Mouse (Mus musculus): ENCODE measurements around the gene Myo18b. TPM values are rescaled to one million over a fixed set of nuclear protein-coding genes. Genes with fewer than 3 reads are reported as not detected.

The Myo18b gene
- polyA plus RNA-seq, 1 experiment from 2014 or later = 1.9 TPM

- Histone ChIP-seq H3K9ac (no peak overlapping the region), H3K27ac (no peak overlapping the region), H3K27me3 (no peaks in the 10 kb centered on the region), H3K4me3 (no peak overlapping the region), H3K4me1 (no peaks in the 10 kb centered on the region), H3K9me3 (no peaks in the 10 kb centered on the region), H3K4me2 (replicated peaks) (no peak overlapping the region), H3K36me3 (no peaks in the 10 kb centered on the region)
- WGBS = 47% methylated on average over 4 of the region's 4 CpGs
- no peak for ATAC-seq (ENCODE audit: low FRiP score, low read depth)
Observed at GRCm38 (mm10) chr5:112678153-112678552, 218.0 kb downstream of the Myo18b start.

- ATAC-seq (ENCODE audit: low FRiP score, low read depth) = no peak
- no peaks in the 10 kb centered on the region for H3K27me3 ChIP-seq
- H3K9ac ChIP-seq = no peak overlapping the region
- H3K4me1 ChIP-seq = no peaks in the 10 kb centered on the region
- no peaks in the 10 kb centered on the region for H3K9me3 ChIP-seq
- no peak overlapping the region for H3K4me2 ChIP-seq (replicated peaks)
- 86% methylated on average over 5 of the region's 5 CpGs for WGBS
- no peak overlapping the region for H3K27ac ChIP-seq
- H3K4me3 ChIP-seq = no peak overlapping the region
- H3K36me3 ChIP-seq = no peaks in the 10 kb centered on the region
Observed at GRCm38 (mm10) chr5:112674806-112675205, 221.4 kb downstream of the Myo18b start.

- WGBS = 64% methylated on average over 7 of the region's 7 CpGs
- Histone ChIP-seq H3K9me3 (no peaks in the 10 kb centered on the region), H3K9ac (no peak overlapping the region), H3K4me1 (no peaks in the 10 kb centered on the region), H3K4me3 (no peak overlapping the region), H3K36me3 (no peaks in the 10 kb centered on the region), H3K27me3 (no peaks in the 10 kb centered on the region), H3K27ac (no peak overlapping the region), H3K4me2 (replicated peaks) (no peak overlapping the region)
- ATAC-seq (ENCODE audit: low FRiP score, low read depth) = no peak
Observed at GRCm38 (mm10) chr5:112672457-112672856, 223.7 kb downstream of the Myo18b start.

GRCm38 (mm10) chr5:112671961-112672360 lies 224.2 kb downstream of the Myo18b start:
- H3K27me3 ChIP-seq = no peaks in the 10 kb centered on the region
- ATAC-seq (ENCODE audit: low FRiP score, low read depth) = no peak
- no peaks in the 10 kb centered on the region for H3K9me3 ChIP-seq
- H3K27ac ChIP-seq = no peak overlapping the region
- 53% methylated on average over 2 of the region's 2 CpGs for WGBS
- H3K4me2 ChIP-seq (replicated peaks) = no peak overlapping the region
- H3K9ac ChIP-seq = no peak overlapping the region
- H3K4me1 ChIP-seq = 0 out of 2 replicates have a peak, but pooled peaks cover 3% of the 10 kb centered on the region
- H3K4me3 ChIP-seq = no peak overlapping the region
- H3K36me3 ChIP-seq = no peaks in the 10 kb centered on the region

GRCm38 (mm10) chr5:112667153-112667552 lies 229.0 kb downstream of the Myo18b start:
- Histone ChIP-seq H3K27me3 (no peaks in the 10 kb centered on the region; the same call in 1 of the 2 replicates), H3K4me2 (replicated peaks) (no peak overlapping the region), H3K4me3 (no peak overlapping the region), H3K9me3 (no peaks in the 10 kb centered on the region), H3K4me1 (peaks cover 16% of the 10 kb centered on the region), H3K9ac (no peak overlapping the region), H3K36me3 (no peaks in the 10 kb centered on the region), H3K27ac (no peak overlapping the region)
- no peak for ATAC-seq (ENCODE audit: low FRiP score, low read depth)
- WGBS = 66% methylated on average over 8 of the region's 8 CpGs

GRCm38 (mm10) chr5:112665661-112666060 lies 230.5 kb downstream of the Myo18b start:
- no peak for ATAC-seq (ENCODE audit: low FRiP score, low read depth)

GRCm38 (mm10) chr5:112663701-112664100 lies 232.5 kb downstream of the Myo18b start:
- Histone ChIP-seq H3K4me1 (peaks cover 16% of the 10 kb centered on the region), H3K36me3 (no peaks in the 10 kb centered on the region), H3K4me2 (replicated peaks) (no peak overlapping the region), H3K4me3 (no peak overlapping the region), H3K9ac (no peak overlapping the region), H3K9me3 (no peaks in the 10 kb centered on the region), H3K27ac (no peak overlapping the region; the same call in 1 of the 2 replicates), H3K27me3 (peaks cover 6% of the 10 kb centered on the region; the same call in 1 of the 2 replicates)
- 0% methylated on average over 1 of the region's 1 CpGs for WGBS
- ATAC-seq (ENCODE audit: low FRiP score, low read depth) = peak; percentile 40; the same call in 1 of the 2 replicates

More at GRCm38 (mm10) chr5:112665661-112666060, 230.5 kb downstream of the Myo18b start:
- Histone ChIP-seq H3K27me3 (no peaks in the 10 kb centered on the region; the same call in 1 of the 2 replicates), H3K4me1 (peaks cover 16% of the 10 kb centered on the region), H3K4me3 (no peak overlapping the region), H3K4me2 (replicated peaks) (no peak overlapping the region), H3K9me3 (no peaks in the 10 kb centered on the region), H3K27ac (no peak overlapping the region), H3K36me3 (no peaks in the 10 kb centered on the region), H3K9ac (no peak overlapping the region)
- WGBS = 64% methylated on average over 7 of the region's 7 CpGs

- H3K9ac ChIP-seq = no peak overlapping the region
- H3K4me2 ChIP-seq (replicated peaks) = no peak overlapping the region; the same call in 1 of the 2 replicates
- 20% methylated on average over 10 of the region's 10 CpGs for WGBS
- no peaks in the 10 kb centered on the region for H3K36me3 ChIP-seq
- peaks cover 17% of the 10 kb centered on the region for H3K27me3 ChIP-seq
- no peak overlapping the region for H3K27ac ChIP-seq
- H3K9me3 ChIP-seq = no peaks in the 10 kb centered on the region
- peaks cover 16% of the 10 kb centered on the region for H3K4me1 ChIP-seq
- H3K4me3 ChIP-seq = no peak overlapping the region
- no peak for ATAC-seq (ENCODE audit: low FRiP score, low read depth)
Observed at GRCm38 (mm10) chr5:112660924-112661431, 235.2 kb downstream of the Myo18b start.

- Histone ChIP-seq H3K4me3 (no peak overlapping the region), H3K36me3 (no peaks in the 10 kb centered on the region)
Observed at GRCm38 (mm10) chr5:112659295-112659694, 236.9 kb downstream of the Myo18b start.

GRCm38 (mm10) chr5:112656811-112657210 lies 239.4 kb downstream of the Myo18b start:
- no peaks in the 10 kb centered on the region for H3K9me3 ChIP-seq
- ATAC-seq (ENCODE audit: low FRiP score, low read depth) = no peak
- H3K36me3 ChIP-seq = no peaks in the 10 kb centered on the region
- H3K4me1 ChIP-seq = peaks cover 20% of the 10 kb centered on the region
- H3K27me3 ChIP-seq = peaks cover 34% of the 10 kb centered on the region
- H3K4me2 ChIP-seq (replicated peaks) = no peak overlapping the region
- H3K9ac ChIP-seq = no peak overlapping the region
- no peak overlapping the region for H3K27ac ChIP-seq
- no peak overlapping the region for H3K4me3 ChIP-seq
- 9% methylated on average over 6 of the region's 6 CpGs for WGBS

More at GRCm38 (mm10) chr5:112659295-112659694, 236.9 kb downstream of the Myo18b start:
- Histone ChIP-seq H3K27ac (no peak overlapping the region), H3K9ac (no peak overlapping the region), H3K4me2 (replicated peaks) (no peak overlapping the region), H3K9me3 (no peaks in the 10 kb centered on the region), H3K4me1 (peaks cover 28% of the 10 kb centered on the region), H3K27me3 (peaks cover 31% of the 10 kb centered on the region)
- 19% methylated on average over 4 of the region's 4 CpGs for WGBS
- ATAC-seq (ENCODE audit: low FRiP score, low read depth) = no peak

- Histone ChIP-seq H3K4me3 (peak overlapping the region; percentile 27), H3K27ac (no peak overlapping the region), H3K27me3 (peaks cover 34% of the 10 kb centered on the region), H3K4me1 (peaks cover 20% of the 10 kb centered on the region), H3K4me2 (replicated peaks) (peak overlapping the region; percentile 56), H3K36me3 (no peaks in the 10 kb centered on the region), H3K9ac (no peak overlapping the region), H3K9me3 (no peaks in the 10 kb centered on the region)
- no peak for ATAC-seq (ENCODE audit: low FRiP score, low read depth)
- WGBS = 2% methylated on average over 15 of the region's 15 CpGs
Observed at GRCm38 (mm10) chr5:112655986-112656541, 240.1 kb downstream of the Myo18b start.

GRCm38 (mm10) chr5:112655529-112655928 lies 240.6 kb downstream of the Myo18b start:
- Histone ChIP-seq H3K4me3 (peak overlapping the region; percentile 27), H3K36me3 (no peaks in the 10 kb centered on the region), H3K27ac (no peak overlapping the region), H3K4me1 (peaks cover 20% of the 10 kb centered on the region), H3K9ac (no peak overlapping the region), H3K27me3 (peaks cover 34% of the 10 kb centered on the region), H3K4me2 (replicated peaks) (peak overlapping the region; percentile 56), H3K9me3 (no peaks in the 10 kb centered on the region)
- peak; percentile 54; the same call in 1 of the 2 replicates for ATAC-seq (ENCODE audit: low FRiP score, low read depth)
- WGBS = 1% methylated on average over 14 of the region's 14 CpGs

- no peak overlapping the region for H3K9ac ChIP-seq
- peaks cover 20% of the 10 kb centered on the region for H3K4me1 ChIP-seq
- peaks cover 25% of the 10 kb centered on the region for H3K27me3 ChIP-seq
- H3K4me3 ChIP-seq = no peak overlapping the region
- 74% methylated on average over 4 of the region's 4 CpGs for WGBS
- H3K9me3 ChIP-seq = no peaks in the 10 kb centered on the region
- no peaks in the 10 kb centered on the region for H3K36me3 ChIP-seq
- no peak overlapping the region for H3K27ac ChIP-seq
- ATAC-seq (ENCODE audit: low FRiP score, low read depth) = no peak
- no peak overlapping the region for H3K4me2 ChIP-seq (replicated peaks)
Observed at GRCm38 (mm10) chr5:112652036-112652435, 244.1 kb downstream of the Myo18b start.
